Mouse (Mus musculus) urinary bladder, postnatal 14 days (tissue): ENCODE data around the gene Eif3i.

ENCODE experiments used
- DNase-seq: peaks from one replicate; pipeline ENCODE4 v3.0.0; 2021; ENCODE audit warnings: low spot score

The Eif3i gene

GRCm38 (mm10) chr4:129618786-129619691, 18.6 kb upstream of the Eif3i start, which contains the start of gene Iqcc:
Iqcc (minus strand) TSS chr4:129619099.
- DNase-seq, result peak; percentile 97

- no peak for DNase-seq
Observed at GRCm38 (mm10) chr4:129618031-129618430, 17.6 kb upstream of the Eif3i start.

- no peak for DNase-seq
Observed at GRCm38 (mm10) chr4:129617121-129617641, 16.7 kb upstream of the Eif3i start.

DNA sequence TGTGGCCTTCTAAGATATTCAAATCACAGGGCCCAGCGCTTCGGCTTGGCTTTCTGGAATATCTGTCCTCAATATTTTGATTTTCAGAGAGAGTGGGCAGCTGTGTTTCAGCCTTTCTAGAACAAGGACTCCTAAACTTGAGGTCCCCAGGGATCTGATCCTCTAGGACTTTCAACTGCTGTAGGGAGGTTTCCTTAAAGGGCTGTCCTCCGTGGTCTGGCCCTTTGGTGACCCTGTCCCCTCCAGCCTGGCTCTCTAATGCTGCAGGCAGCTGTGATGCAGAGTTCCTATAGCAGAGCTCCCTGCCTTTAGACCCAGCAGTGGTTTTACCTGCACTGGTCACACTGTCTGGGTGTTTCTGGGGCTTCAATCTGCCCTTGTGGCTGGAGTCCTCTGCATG, 16.2 kb upstream of the Eif3i start:
- no peak for DNase-seq

- no peak for DNase-seq
Observed at GRCm38 (mm10) chr4:129615801-129616290, 15.4 kb upstream of the Eif3i start.

DNA sequence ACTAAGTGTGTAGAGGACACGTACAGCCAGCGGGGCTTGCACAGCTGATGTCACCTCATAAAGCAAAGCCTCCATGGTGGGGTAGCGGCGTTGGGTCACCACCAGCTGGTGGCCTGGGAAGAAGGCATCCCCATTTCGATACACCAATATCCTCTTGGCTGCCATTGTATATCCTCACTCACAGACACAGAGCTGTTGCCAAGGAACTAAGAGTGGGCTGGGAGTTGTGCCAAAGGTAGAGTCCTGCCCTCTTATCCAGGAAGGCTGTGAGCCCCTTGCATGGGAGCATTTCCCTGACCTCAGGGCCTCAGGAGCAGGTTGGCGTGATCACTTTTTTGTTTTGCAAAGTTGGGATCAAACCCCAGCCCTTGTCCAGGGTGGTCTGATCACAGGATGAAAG, 13.6 kb upstream of the Eif3i start, which contains the start of gene Dcdc2b:
TSS of gene Dcdc2b (minus strand) at position 165 of the 400 bp plus-strand sequence.
- no peak for DNase-seq

GRCm38 (mm10) chr4:129610472-129610871, 10.0 kb upstream of the Eif3i start:
- DNase-seq, result no peak

- DNase-seq, result no peak
Observed at GRCm38 (mm10) chr4:129610026-129610425, 9.6 kb upstream of the Eif3i start.

- DNase-seq, result no peak
Observed at GRCm38 (mm10) chr4:129609139-129609631, 8.7 kb upstream of the Eif3i start.

DNA sequence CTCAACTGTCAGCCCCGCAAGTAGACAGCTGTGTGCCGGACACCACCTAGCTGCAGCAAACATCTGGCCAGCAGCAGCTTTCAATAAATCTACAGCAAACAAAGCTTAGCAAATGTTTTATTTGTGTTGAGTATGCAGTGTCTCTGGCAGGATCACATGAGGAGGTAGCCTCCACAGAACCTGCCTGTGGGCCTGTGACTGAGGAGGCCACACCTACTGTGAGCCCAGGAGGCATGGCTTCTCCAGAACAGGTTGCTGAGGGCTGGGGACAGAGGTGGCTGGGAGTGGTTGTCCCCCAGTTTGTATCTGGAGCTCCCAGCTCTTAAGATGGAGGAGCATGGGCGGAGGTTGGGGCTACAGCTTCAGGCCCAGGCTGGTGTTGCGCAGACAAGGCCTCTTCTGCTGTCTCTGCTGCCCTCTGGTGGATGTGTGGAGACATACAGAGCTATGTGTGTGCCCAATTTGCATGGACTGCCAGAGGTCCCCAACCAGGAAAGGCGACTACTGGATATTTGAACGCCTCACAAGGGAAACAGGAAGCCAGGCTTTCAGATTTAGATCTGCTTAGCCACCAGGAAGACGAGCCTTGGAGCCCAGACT, 8.1 kb upstream of the Eif3i start:
- peak; percentile 87 for DNase-seq

DNA sequence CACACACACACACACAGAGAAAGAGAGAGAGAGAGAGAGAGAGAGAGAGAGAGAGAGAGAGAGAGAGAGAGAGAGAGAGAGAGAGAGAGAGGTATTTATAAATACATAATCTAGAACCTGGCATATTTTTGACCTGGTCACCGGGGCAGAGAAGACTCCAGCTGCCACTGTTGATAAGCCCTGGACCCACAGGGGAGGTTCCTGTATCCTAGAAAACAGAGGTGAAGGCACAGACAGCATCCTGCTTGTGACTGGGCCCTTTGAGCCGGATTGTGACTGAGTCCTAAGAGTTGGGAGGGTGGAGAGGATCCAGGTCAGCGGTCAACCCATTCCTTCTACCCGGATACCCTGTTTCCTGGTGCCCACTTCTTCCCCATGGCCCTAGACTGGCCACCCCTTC, 11.6 kb downstream of the Eif3i start:
- DNase-seq, result no peak

DNA sequence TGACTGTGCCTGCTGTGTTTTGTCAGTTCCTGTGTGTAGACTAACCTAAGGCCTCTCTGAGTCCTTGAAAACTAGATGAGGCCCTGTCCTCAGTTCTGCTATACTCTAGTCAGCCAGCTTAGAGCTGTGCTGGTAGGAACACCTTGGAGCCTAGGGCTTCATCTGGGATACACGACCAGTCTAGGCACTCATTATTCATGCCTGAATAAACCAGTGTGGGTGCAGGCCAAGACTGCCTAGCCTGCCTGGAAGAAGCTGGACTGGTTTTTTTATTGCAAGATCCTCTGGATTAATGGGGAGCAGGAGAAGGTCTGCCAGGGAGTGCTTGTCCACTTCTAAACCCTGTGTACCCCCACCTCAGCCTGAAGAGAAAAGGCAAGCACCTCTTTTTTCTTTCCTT, 13.5 kb downstream of the Eif3i start:
- DNase-seq, result no peak

GRCm38 (mm10) chr4:129585773-129586172, 14.7 kb downstream of the Eif3i start:
- no peak for DNase-seq

DNA sequence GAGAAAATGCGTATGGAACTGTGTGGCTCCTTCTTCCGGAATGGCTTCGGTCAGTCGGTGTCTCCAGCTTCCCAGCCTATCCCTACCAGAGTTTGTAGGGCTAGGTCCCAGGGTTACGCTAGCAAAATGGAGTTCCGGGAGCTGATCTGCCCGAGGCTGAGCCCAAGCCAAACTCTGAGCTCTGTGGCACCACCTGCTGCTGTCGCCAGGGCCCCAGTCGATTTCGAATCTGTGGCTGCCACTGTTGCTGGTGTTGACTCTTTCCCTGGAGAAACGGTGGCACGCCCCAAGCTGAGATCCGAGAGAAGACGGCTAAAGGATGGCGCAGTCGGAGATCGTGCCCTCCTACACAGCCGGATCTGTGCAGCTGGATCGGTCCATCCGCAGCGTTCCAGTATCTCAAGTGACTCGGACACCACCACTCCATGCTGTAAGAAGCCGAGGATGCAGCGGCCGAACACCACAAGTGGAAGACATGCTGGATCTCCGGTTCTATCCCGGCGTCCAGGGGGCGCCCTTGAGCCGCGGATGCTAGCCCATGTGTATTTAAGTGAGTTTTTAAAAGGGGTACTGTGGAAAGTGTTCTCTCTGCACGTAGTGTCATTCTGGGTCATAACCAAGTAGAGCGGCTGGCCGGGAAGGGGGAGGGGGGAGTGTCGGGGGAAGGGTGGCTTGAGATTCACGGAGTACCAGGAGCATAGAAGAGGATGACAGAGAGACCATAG, 15.4 kb downstream of the Eif3i start:
- peak; percentile 89 for DNase-seq

DNA sequence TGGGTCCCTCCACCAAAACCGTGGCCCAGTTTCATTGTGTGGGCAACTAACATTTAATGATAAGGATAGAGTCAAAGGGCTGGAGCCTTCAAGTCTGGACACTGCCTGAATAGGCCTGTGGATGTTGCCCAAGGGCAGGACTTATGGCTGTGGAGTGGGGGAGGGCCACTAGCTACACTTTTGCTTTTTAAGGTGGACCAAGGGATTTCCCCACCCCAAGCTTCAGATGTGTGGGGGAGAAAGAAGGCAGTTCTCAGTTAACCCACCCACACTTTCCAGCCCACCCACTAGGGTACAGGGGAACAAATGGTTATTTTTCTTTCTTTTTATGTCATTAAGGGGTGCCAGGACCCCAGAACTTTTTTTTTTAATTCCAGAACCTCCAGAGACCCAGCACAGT, 16.1 kb downstream of the Eif3i start:
- no peak for DNase-seq

- DNase-seq, result no peak
Observed at GRCm38 (mm10) chr4:129582251-129582650, 18.2 kb downstream of the Eif3i start.

GRCm38 (mm10) chr4:129580347-129580746, 20.1 kb downstream of the Eif3i start:
- DNase-seq, result no peak

GRCm38 (mm10) chr4:129578466-129578865, 22.0 kb downstream of the Eif3i start, which contains the start of gene Fam167b:
Fam167b (minus strand) TSS chr4:129578549.
- DNase-seq, result no peak

GRCm38 (mm10) chr4:129577688-129578087, 22.8 kb downstream of the Eif3i start:
- DNase-seq, result no peak

GRCm38 (mm10) chr4:129576863-129577491, 23.5 kb downstream of the Eif3i start:
- peak; percentile 71 for DNase-seq

- no peak for DNase-seq
Observed at GRCm38 (mm10) chr4:129575171-129575844, 25.1 kb downstream of the Eif3i start.
